Mouse (Mus musculus): Measurements from ENCODE around the gene Olfr671. TPM values are rescaled to one million over a fixed set of nuclear protein-coding genes. Genes with fewer than 3 reads are reported as not detected.

The Olfr671 gene
- polyA plus RNA-seq (2014; fragmentation: Illumina TruSeq; extraction: RNeasy Lipid Tissue Mini Kit (QIAGEN cat#74804); ENCODE audit: low replicate concordance): not detected

GRCm38 (mm10) chr7:104979026-104979425 lies at the start of gene Olfr671:
Gene Olfr671, minus strand, starts transcription at chr7:104979126.

DNA sequence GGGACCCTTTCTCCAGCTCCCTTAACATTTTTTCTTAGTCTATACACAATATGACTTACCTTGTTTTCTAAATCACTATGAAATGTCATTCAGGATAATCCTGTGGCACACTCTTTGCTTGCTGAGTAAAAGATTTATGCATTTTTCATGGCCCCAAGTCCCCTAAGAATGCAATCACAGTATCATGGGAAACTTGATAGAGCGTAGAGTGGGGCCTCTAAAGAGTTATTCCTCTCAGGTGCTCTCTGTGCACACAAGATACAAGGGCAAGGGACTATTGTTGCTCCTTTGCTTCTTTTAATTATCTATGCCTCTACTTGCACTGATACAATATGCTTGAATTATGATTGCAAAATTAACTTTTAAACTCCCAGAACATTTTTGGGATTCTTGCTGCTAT lies 49.4 kb upstream of the Olfr671 start, which contains the start of gene Olfr675:
TSS of gene Olfr675 (minus strand) at position 101 of the 400 bp plus-strand sequence.

GRCm38 (mm10) chr7:105001929-105002328 lies 23.0 kb upstream of the Olfr671 start, which contains the start of gene Olfr672:
Gene Olfr672, minus strand, starts transcription at chr7:105002029.

DNA sequence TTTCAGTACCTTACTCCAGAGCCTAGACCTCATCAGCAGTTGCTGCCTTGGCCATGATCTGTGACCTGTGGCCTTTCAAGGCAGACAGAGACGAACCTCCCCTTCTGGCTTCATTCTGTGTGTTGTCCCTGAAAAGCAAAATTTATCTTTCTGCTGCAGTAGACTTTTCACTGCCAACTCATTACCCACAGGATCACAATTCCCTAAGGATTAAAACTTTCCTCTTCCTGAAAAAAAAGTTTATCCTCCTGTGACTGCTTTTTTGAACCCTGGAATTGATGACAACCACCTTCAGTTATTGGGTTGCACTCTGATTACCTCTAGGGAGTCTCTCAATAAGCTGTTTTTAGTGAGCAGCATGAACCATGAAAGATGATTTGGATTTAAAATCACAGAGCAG lies 16.4 kb downstream of the Olfr671 start, which contains the start of gene Olfr670:
TSS of gene Olfr670 (minus strand) at position 101 of the 400 bp plus-strand sequence.

DNA sequence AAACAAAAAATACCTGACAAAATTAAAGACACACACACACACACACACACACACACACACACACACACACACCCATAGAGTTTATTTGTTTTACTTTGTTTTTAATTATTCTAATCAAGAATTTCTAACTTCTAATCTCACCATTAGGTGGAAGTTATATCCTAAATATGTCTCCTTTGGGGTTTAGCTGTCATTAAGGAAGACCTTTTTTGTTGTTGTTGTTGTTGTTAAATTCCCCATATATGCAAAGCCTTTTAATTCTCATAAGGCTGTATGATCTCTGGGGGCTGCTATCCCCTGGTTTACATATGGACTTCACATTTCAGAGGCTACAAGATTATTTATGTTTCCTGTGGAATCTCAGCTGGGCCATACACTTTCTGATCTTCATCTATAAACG lies 45.0 kb downstream of the Olfr671 start, which contains the start of gene Olfr669:
TSS of gene Olfr669 (plus strand) at position 301 of the 400 bp plus-strand sequence.

DNA sequence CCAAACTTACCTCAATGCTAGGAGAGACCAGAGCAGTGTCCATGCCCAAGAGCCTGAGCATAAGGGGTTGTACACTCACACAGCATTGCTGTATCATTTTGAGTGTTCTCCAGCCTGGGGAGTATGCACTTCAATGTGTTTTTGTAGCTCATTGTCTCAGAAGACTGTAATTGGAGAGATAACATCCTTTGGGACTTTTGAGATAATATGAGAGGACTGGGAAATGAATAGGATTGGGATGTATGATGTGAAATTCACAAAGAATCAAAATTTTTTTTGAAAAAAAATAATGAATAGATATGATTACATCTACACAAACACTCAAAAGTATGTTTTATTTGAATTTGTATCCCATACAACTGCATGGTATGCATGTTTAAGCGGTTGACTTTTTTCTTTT lies 51.0 kb downstream of the Olfr671 start, which contains the start of gene Olfr668:
TSS of gene Olfr668 (minus strand) at position 101 of the 400 bp plus-strand sequence.

Other genes starting within 250 kb of the Olfr671 start
- not detected for gene Usp17le, start 201.7 kb downstream of the Olfr671 start, polyA plus RNA-seq (2014; fragmentation: Illumina TruSeq; extraction: RNeasy Lipid Tissue Mini Kit (QIAGEN cat#74804); ENCODE audit: low replicate concordance)
- not detected for gene Usp17lb, start 136.5 kb downstream of the Olfr671 start, polyA plus RNA-seq (2014; fragmentation: Illumina TruSeq; extraction: RNeasy Lipid Tissue Mini Kit (QIAGEN cat#74804); ENCODE audit: low replicate concordance)
- gene Usp17la, start 122.1 kb downstream of the Olfr671 start, polyA plus RNA-seq (2014; fragmentation: Illumina TruSeq; extraction: RNeasy Lipid Tissue Mini Kit (QIAGEN cat#74804); ENCODE audit: low replicate concordance): not detected
- not detected for gene Olfr665, start 101.1 kb downstream of the Olfr671 start, polyA plus RNA-seq (2014; fragmentation: Illumina TruSeq; extraction: RNeasy Lipid Tissue Mini Kit (QIAGEN cat#74804); ENCODE audit: low replicate concordance)
- gene Olfr666, start 83.2 kb downstream of the Olfr671 start, polyA plus RNA-seq (2014; fragmentation: Illumina TruSeq; extraction: RNeasy Lipid Tissue Mini Kit (QIAGEN cat#74804); ENCODE audit: low replicate concordance): not detected
- not detected for gene Olfr667, start 57.6 kb downstream of the Olfr671 start, polyA plus RNA-seq (2014; fragmentation: Illumina TruSeq; extraction: RNeasy Lipid Tissue Mini Kit (QIAGEN cat#74804); ENCODE audit: low replicate concordance)
- gene Olfr668, start 51.1 kb downstream of the Olfr671 start, polyA plus RNA-seq (2014; fragmentation: Illumina TruSeq; extraction: RNeasy Lipid Tissue Mini Kit (QIAGEN cat#74804); ENCODE audit: low replicate concordance): not detected
- not detected for gene Olfr669, start 44.9 kb downstream of the Olfr671 start, polyA plus RNA-seq (2014; fragmentation: Illumina TruSeq; extraction: RNeasy Lipid Tissue Mini Kit (QIAGEN cat#74804); ENCODE audit: low replicate concordance)
- gene Olfr670, start 16.5 kb downstream of the Olfr671 start, polyA plus RNA-seq (2014; fragmentation: Illumina TruSeq; extraction: RNeasy Lipid Tissue Mini Kit (QIAGEN cat#74804); ENCODE audit: low replicate concordance): not detected
- not detected for gene Olfr672, start 22.9 kb upstream of the Olfr671 start, polyA plus RNA-seq (2014; fragmentation: Illumina TruSeq; extraction: RNeasy Lipid Tissue Mini Kit (QIAGEN cat#74804); ENCODE audit: low replicate concordance)
- gene Olfr675, start 49.3 kb upstream of the Olfr671 start, polyA plus RNA-seq (2014; fragmentation: Illumina TruSeq; extraction: RNeasy Lipid Tissue Mini Kit (QIAGEN cat#74804); ENCODE audit: low replicate concordance): not detected
- not detected for gene Olfr676, start 53.6 kb upstream of the Olfr671 start, polyA plus RNA-seq (2014; fragmentation: Illumina TruSeq; extraction: RNeasy Lipid Tissue Mini Kit (QIAGEN cat#74804); ENCODE audit: low replicate concordance)
- not detected for gene Olfr677, start 72.2 kb upstream of the Olfr671 start, polyA plus RNA-seq (2014; fragmentation: Illumina TruSeq; extraction: RNeasy Lipid Tissue Mini Kit (QIAGEN cat#74804); ENCODE audit: low replicate concordance)
- not detected for gene Olfr678, start 85.3 kb upstream of the Olfr671 start, polyA plus RNA-seq (2014; fragmentation: Illumina TruSeq; extraction: RNeasy Lipid Tissue Mini Kit (QIAGEN cat#74804); ENCODE audit: low replicate concordance)
- gene Olfr679, start 102.1 kb upstream of the Olfr671 start, polyA plus RNA-seq (2014; fragmentation: Illumina TruSeq; extraction: RNeasy Lipid Tissue Mini Kit (QIAGEN cat#74804); ENCODE audit: low replicate concordance): not detected
- gene Olfr680-ps1, start 113.7 kb upstream of the Olfr671 start, polyA plus RNA-seq (2014; fragmentation: Illumina TruSeq; extraction: RNeasy Lipid Tissue Mini Kit (QIAGEN cat#74804); ENCODE audit: low replicate concordance): not detected
- not detected for gene Olfr681, start 137.7 kb upstream of the Olfr671 start, polyA plus RNA-seq (2014; fragmentation: Illumina TruSeq; extraction: RNeasy Lipid Tissue Mini Kit (QIAGEN cat#74804); ENCODE audit: low replicate concordance)
- gene Olfr683, start 167.9 kb upstream of the Olfr671 start, polyA plus RNA-seq (2014; fragmentation: Illumina TruSeq; extraction: RNeasy Lipid Tissue Mini Kit (QIAGEN cat#74804); ENCODE audit: low replicate concordance): not detected
- gene Olfr684, start 184.5 kb upstream of the Olfr671 start, polyA plus RNA-seq (2014; fragmentation: Illumina TruSeq; extraction: RNeasy Lipid Tissue Mini Kit (QIAGEN cat#74804); ENCODE audit: low replicate concordance): not detected
- gene Olfr685, start 206.9 kb upstream of the Olfr671 start, polyA plus RNA-seq (2014; fragmentation: Illumina TruSeq; extraction: RNeasy Lipid Tissue Mini Kit (QIAGEN cat#74804); ENCODE audit: low replicate concordance): not detected
- gene Olfr686, start 228.4 kb upstream of the Olfr671 start, polyA plus RNA-seq (2014; fragmentation: Illumina TruSeq; extraction: RNeasy Lipid Tissue Mini Kit (QIAGEN cat#74804); ENCODE audit: low replicate concordance): not detected

All from small intestine, adult 10 weeks (tissue).